Mouse (Mus musculus): Measurements from ENCODE around the gene Gm5148. TPM values are rescaled to one million over a fixed set of nuclear protein-coding genes. Genes with fewer than 3 reads are reported as not detected.
A peak's percentile ranks its signal among the peaks of the same experiment; 100 is the strongest.

Gene Gm5148
- polyA plus RNA-seq, 1 experiment: 17.5 TPM

- DNase-seq: peak; percentile 17 to 25
- H3K27me3 ChIP-seq (ENCODE audit: control insufficient read depth, insufficient read depth, low read length): no peaks in the 10 kb centered on the region
Observed at GRCm38 (mm10) chr3:37723061-37723521, 1.2 kb downstream of the Gm5148 start.

GRCm38 (mm10) chr3:37722487-37723060 is 1.7 kb downstream of the Gm5148 start:
- TF ChIP-seq CTCF (IDR thresholded peaks at IDR 0.05; ENCODE audit: borderline replicate concordance, insufficient read depth, low read depth, low read length): no peak
- TF ChIP-seq POLR2A (IDR thresholded peaks at IDR 0.05; ENCODE audit: borderline replicate concordance, insufficient read depth, low read length): no peak
- no peak overlapping the region for H3K4me3 ChIP-seq (replicated peaks; ENCODE audit: insufficient read depth, low read depth, low read length)
- H3K27ac ChIP-seq (ENCODE audit: insufficient read depth, low read length): no peak overlapping the region
- no peak for DNase-seq
- WGBS: 84% methylated on average over 12 of the region's 12 CpGs
- H3K27me3 ChIP-seq (ENCODE audit: control insufficient read depth, insufficient read depth, low read length): no peaks in the 10 kb centered on the region
- peaks cover 4% of the 10 kb centered on the region; the same call in 1 of the 2 replicates for H3K4me1 ChIP-seq (ENCODE audit: control insufficient read depth, insufficient read depth, low read length)

More at GRCm38 (mm10) chr3:37723061-37723521, 1.2 kb downstream of the Gm5148 start:
- TF ChIP-seq POLR2A (IDR thresholded peaks at IDR 0.05; ENCODE audit: borderline replicate concordance, insufficient read depth, low read length) (no peak), CTCF (IDR thresholded peaks at IDR 0.05; ENCODE audit: borderline replicate concordance, insufficient read depth, low read depth, low read length) (no peak)
- Histone ChIP-seq H3K27ac (ENCODE audit: insufficient read depth, low read length) (no peak overlapping the region; the same call in 1 of the 2 replicates), H3K4me3 (replicated peaks; ENCODE audit: insufficient read depth, low read depth, low read length) (peak overlapping the region; percentile 79), H3K4me1 (ENCODE audit: control insufficient read depth, insufficient read depth, low read length) (peaks cover 4% of the 10 kb centered on the region; the same call in 1 of the 2 replicates)
- WGBS: 52% methylated on average over 11 of the region's 11 CpGs

GRCm38 (mm10) chr3:37716992-37717391 is 7.3 kb downstream of the Gm5148 start:
- H3K4me1 ChIP-seq (ENCODE audit: control insufficient read depth, insufficient read depth, low read length): no peaks in the 10 kb centered on the region
- WGBS: 93% methylated on average over 2 of the region's 2 CpGs
- H3K4me3 ChIP-seq (replicated peaks; ENCODE audit: insufficient read depth, low read depth, low read length): no peak overlapping the region
- DNase-seq: no peak
- TF ChIP-seq POLR2A (IDR thresholded peaks at IDR 0.05; ENCODE audit: borderline replicate concordance, insufficient read depth, low read length) (no peak), CTCF (IDR thresholded peaks at IDR 0.05; ENCODE audit: borderline replicate concordance, insufficient read depth, low read depth, low read length) (no peak)
- no peak overlapping the region for H3K27ac ChIP-seq (ENCODE audit: insufficient read depth, low read length)
- H3K27me3 ChIP-seq (ENCODE audit: control insufficient read depth, insufficient read depth, low read length): no peaks in the 10 kb centered on the region

- no peaks in the 10 kb centered on the region for H3K27me3 ChIP-seq (ENCODE audit: control insufficient read depth, insufficient read depth, low read length)
- no peak overlapping the region for H3K4me3 ChIP-seq (replicated peaks; ENCODE audit: insufficient read depth, low read depth, low read length)
- 84% methylated on average over 7 of the region's 7 CpGs for WGBS
- no peaks in the 10 kb centered on the region for H3K4me1 ChIP-seq (ENCODE audit: control insufficient read depth, insufficient read depth, low read length)
- no peak for DNase-seq
- no peak for TF ChIP-seq CTCF (IDR thresholded peaks at IDR 0.05; ENCODE audit: borderline replicate concordance, insufficient read depth, low read depth, low read length)
- TF ChIP-seq POLR2A (IDR thresholded peaks at IDR 0.05; ENCODE audit: borderline replicate concordance, insufficient read depth, low read length): no peak
- H3K27ac ChIP-seq (ENCODE audit: insufficient read depth, low read length): no peak overlapping the region
Observed at GRCm38 (mm10) chr3:37715734-37716133, 8.6 kb downstream of the Gm5148 start.

- no peak overlapping the region for H3K4me3 ChIP-seq (replicated peaks; ENCODE audit: insufficient read depth, low read depth, low read length)
- peak; percentile 71 to 75 for DNase-seq
Observed at GRCm38 (mm10) chr3:37712501-37712900, 11.8 kb downstream of the Gm5148 start.

GRCm38 (mm10) chr3:37711639-37712038 is 12.7 kb downstream of the Gm5148 start:
- DNase-seq: no peak
- Histone ChIP-seq H3K27me3 (ENCODE audit: control insufficient read depth, insufficient read depth, low read length) (no peaks in the 10 kb centered on the region), H3K4me1 (ENCODE audit: control insufficient read depth, insufficient read depth, low read length) (peaks cover 5% of the 10 kb centered on the region; the same call in 1 of the 2 replicates), H3K4me3 (replicated peaks; ENCODE audit: insufficient read depth, low read depth, low read length) (no peak overlapping the region), H3K27ac (ENCODE audit: insufficient read depth, low read length) (no peak overlapping the region)
- WGBS: 95% methylated on average over 4 of the region's 4 CpGs
- no peak for TF ChIP-seq CTCF (IDR thresholded peaks at IDR 0.05; ENCODE audit: borderline replicate concordance, insufficient read depth, low read depth, low read length)
- TF ChIP-seq POLR2A (IDR thresholded peaks at IDR 0.05; ENCODE audit: borderline replicate concordance, insufficient read depth, low read length): no peak

More at GRCm38 (mm10) chr3:37712501-37712900, 11.8 kb downstream of the Gm5148 start:
- H3K27me3 ChIP-seq (ENCODE audit: control insufficient read depth, insufficient read depth, low read length): no peaks in the 10 kb centered on the region
- peaks cover 5% of the 10 kb centered on the region; the same call in 1 of the 2 replicates for H3K4me1 ChIP-seq (ENCODE audit: control insufficient read depth, insufficient read depth, low read length)
- 9% methylated on average over 9 of the region's 9 CpGs for WGBS
- no peak for TF ChIP-seq POLR2A (IDR thresholded peaks at IDR 0.05; ENCODE audit: borderline replicate concordance, insufficient read depth, low read length)
- no peak for TF ChIP-seq CTCF (IDR thresholded peaks at IDR 0.05; ENCODE audit: borderline replicate concordance, insufficient read depth, low read depth, low read length)
- H3K27ac ChIP-seq (ENCODE audit: insufficient read depth, low read length): no peak overlapping the region

DNA sequence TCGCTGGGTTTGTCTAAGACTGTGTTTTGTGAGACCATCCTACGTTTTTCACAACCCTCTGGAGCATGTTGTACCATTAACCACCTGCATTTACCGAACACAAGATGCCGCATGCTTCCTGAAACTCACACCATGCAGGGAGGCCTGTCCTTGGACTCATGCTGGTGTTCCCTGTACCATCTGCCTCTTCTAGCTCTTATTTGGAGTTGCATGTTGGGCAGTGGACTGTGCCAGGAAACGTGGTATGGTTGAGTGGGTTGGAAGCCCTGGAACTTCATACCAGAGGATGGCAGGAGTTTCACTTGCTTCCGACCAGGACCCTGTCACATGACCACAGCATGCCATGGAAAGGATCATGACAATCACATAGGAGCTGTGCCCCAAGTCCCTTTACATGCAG is 16.5 kb downstream of the Gm5148 start:
- peak in 1 of 2 experiments; percentile 49 for DNase-seq
- H3K4me1 ChIP-seq (ENCODE audit: control insufficient read depth, insufficient read depth, low read length): peaks cover 5% of the 10 kb centered on the region; the same call in 1 of the 2 replicates
- TF ChIP-seq POLR2A (IDR thresholded peaks at IDR 0.05; ENCODE audit: borderline replicate concordance, insufficient read depth, low read length): no peak
- TF ChIP-seq CTCF (IDR thresholded peaks at IDR 0.05; ENCODE audit: borderline replicate concordance, insufficient read depth, low read depth, low read length): no peak
- 28% methylated on average over 6 of the region's 6 CpGs for WGBS
- H3K27me3 ChIP-seq (ENCODE audit: control insufficient read depth, insufficient read depth, low read length): no peaks in the 10 kb centered on the region
- H3K27ac ChIP-seq (ENCODE audit: insufficient read depth, low read length): no peak overlapping the region
- H3K4me3 ChIP-seq (replicated peaks; ENCODE audit: insufficient read depth, low read depth, low read length): no peak overlapping the region

GRCm38 (mm10) chr3:37706439-37706838 is 17.9 kb downstream of the Gm5148 start:
- DNase-seq: no peak
- WGBS: 69% methylated on average over 4 of the region's 4 CpGs
- peaks cover 5% of the 10 kb centered on the region; the same call in 1 of the 2 replicates for H3K4me1 ChIP-seq (ENCODE audit: control insufficient read depth, insufficient read depth, low read length)
- H3K27ac ChIP-seq (ENCODE audit: insufficient read depth, low read length): no peak overlapping the region
- TF ChIP-seq POLR2A (IDR thresholded peaks at IDR 0.05; ENCODE audit: borderline replicate concordance, insufficient read depth, low read length): no peak
- no peak for TF ChIP-seq CTCF (IDR thresholded peaks at IDR 0.05; ENCODE audit: borderline replicate concordance, insufficient read depth, low read depth, low read length)
- no peak overlapping the region for H3K4me3 ChIP-seq (replicated peaks; ENCODE audit: insufficient read depth, low read depth, low read length)
- H3K27me3 ChIP-seq (ENCODE audit: control insufficient read depth, insufficient read depth, low read length): no peaks in the 10 kb centered on the region

All from cerebellum, adult 2 months (tissue).